Mouse (Mus musculus) adipocyte (in vitro differentiated cells): ENCODE data around the gene Rbm42.
A peak's percentile ranks its signal among the peaks of the same experiment; 100 is the strongest.

ENCODE experiments used
- DNase-seq: peaks from one replicate; pipeline ENCODE4 v3.0.0-alpha.2; 2016; ENCODE audit warnings: low spot score

Gene Rbm42

GRCm38 (mm10) chr7:30615049-30615760, 34.9 kb downstream of the Rbm42 start:
- peak; percentile 60 for DNase-seq

GRCm38 (mm10) chr7:30614454-30614853, 35.7 kb downstream of the Rbm42 start:
- DNase-seq = peak; percentile 56

DNA sequence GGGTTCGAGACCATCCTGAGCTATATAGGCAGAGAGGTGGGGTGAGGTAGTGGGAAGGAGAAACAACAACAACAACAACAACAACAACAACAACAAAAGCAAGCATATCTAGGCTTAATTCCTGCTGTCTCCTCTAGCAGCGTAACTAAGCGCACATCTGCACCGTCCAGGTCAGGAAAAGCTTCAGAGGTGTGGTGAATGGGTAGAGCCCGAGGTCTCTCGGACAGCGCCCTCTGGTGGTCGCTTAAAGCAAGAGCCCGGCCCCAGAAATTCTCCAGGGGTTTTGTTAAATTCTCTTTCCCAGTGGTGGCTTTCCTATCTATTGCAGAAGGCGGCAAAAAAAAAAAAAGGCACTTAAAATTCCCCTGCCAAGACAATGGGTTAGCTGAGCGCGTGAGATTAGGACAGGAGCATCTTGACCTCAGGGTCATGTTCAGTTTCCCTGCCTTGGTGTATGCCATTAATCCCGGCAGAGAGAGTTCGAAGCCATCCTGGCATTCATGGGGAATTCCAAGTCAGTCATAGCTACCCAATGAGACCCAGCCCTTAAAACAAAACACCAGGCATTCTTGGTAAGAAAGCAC, 36.5 kb downstream of the Rbm42 start:
- DNase-seq = peak; percentile 36

- DNase-seq = no peak
These were observed 37.3 kb downstream of the Rbm42 start, which contains the start of gene Upk1a for GRCm38 (mm10) chr7:30612654-30613402. Upk1a (minus strand) TSS chr7:30612847.

DNA sequence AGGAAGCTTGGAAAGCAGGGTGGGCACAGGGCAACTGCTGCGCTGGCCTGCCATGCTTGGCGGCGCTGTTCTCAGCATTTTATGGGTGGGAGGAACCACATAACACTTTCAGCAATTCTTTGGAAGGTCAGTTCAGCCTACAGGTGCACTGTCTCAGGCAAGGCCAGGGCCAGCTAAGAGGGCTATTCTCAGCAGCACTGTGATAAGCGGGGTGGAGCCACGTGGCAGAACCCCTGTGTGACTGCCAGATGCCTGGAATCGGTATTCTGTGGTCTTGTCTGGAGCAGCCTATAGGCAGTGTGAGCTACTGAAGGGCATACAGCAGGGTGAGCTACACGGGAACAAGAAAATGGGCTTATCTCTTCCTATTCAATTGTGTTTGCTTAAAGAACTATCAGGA, 40.1 kb downstream of the Rbm42 start:
- no peak for DNase-seq

GRCm38 (mm10) chr7:30608476-30608875, 41.6 kb downstream of the Rbm42 start:
- DNase-seq = no peak

DNA sequence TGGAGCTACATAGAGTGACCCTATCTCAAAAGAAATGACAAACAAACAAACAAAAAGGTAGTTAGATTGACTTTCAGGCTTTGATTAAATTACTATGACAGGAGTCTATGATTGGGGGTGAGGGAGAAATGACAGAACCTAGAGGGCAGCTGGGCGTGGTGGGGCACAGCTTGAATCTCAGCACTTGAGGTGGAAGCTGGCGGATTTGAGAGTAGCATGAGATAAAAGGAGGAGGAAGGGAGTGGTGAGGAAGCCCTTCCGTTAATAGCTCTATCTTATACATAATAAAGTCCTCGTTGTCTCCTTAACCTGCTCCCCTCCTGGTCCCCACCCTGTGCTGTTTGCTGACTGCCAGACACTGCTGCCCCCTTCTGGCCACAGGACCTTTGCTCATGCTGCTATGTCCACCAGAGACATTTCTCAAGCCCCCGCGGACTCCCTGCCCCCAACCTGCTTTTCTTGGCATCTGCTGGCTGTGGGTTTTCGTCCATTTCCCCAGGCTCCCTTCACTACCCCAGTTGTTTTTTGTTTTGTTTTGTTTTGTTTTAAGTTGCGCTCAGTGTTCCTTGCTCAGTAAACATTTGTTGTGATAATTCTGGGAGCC, 42.3 kb downstream of the Rbm42 start:
- DNase-seq = no peak

DNA sequence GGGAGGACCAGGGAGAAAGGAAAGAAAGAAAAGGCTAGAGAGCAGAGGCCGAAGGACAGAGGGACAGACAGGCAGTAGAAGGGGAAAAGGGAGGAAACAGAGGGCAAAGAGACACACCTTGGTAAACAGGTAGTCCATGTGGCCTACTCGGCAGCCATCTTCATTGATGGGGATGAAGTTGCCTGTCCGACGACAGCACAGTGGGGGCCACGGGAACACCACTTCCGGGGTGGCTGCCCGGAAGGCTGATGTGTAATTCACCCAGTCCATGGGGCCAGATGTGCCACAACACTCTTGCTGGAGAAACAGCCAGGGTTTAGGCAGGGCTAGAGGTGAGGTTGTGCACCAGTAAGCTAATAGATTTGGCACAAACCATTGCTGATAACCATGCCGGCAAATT, 45.2 kb downstream of the Rbm42 start:
- DNase-seq = no peak

GRCm38 (mm10) chr7:30604424-30604823, 45.7 kb downstream of the Rbm42 start:
- no peak for DNase-seq

- DNase-seq = no peak
These were observed 47.5 kb downstream of the Rbm42 start for GRCm38 (mm10) chr7:30602583-30602982.

GRCm38 (mm10) chr7:30600651-30601050, 49.5 kb downstream of the Rbm42 start:
- no peak for DNase-seq

GRCm38 (mm10) chr7:30599933-30600353, 50.2 kb downstream of the Rbm42 start:
- DNase-seq = no peak

- DNase-seq = no peak
These were observed 51.3 kb downstream of the Rbm42 start, which contains the start of gene Zbtb32 for GRCm38 (mm10) chr7:30598786-30599185. Zbtb32 (minus strand) TSS chr7:30598909.

DNA sequence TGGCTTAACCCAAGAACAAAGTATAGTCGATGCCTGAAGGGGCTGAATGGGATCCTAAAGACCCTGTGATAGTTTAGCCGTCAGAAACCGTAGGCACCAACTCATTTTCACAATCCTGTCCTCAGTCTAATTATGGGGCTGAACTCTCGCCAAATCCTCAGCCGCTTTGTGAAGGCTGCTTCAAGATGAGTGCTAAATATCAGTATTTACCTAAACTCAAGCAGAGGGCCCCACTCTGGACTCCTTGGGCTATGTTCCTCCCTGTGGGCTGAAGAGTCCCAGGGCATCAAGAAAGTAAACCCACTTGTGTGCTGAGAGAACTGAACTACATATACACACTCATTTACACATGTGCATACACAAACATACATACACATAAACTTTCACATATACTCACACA, 53.3 kb downstream of the Rbm42 start:
- DNase-seq = no peak

GRCm38 (mm10) chr7:30596093-30596492, 54.0 kb downstream of the Rbm42 start:
- no peak for DNase-seq

DNA sequence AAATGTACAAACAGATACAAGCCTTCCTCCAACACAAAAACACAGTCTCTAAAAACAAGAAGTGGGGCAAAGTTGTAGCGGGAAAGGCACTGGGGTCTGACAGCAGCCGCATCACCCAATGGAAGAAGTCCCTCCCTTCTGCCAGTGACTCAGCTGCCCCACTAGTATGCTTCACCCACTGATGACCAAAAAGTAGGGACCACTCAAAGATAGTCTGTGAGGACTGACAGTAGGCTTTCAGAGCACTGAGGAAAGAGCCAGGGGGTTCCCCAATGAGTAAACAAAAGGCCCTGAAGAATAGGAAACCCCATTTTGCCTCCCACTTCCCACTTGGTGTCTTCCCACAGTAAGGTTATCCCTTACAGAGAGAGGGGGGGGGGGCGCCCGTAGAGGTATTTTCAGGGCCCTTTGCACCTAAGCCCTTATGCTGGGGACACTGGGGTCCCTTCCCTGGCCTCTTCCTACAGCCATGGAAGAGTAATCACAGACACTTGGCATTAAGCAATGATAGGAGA, 55.5 kb downstream of the Rbm42 start:
- DNase-seq = no peak

- DNase-seq = no peak
These were observed 56.3 kb downstream of the Rbm42 start for GRCm38 (mm10) chr7:30593579-30594509.

GRCm38 (mm10) chr7:30592772-30593423, 57.2 kb downstream of the Rbm42 start:
- no peak for DNase-seq

DNA sequence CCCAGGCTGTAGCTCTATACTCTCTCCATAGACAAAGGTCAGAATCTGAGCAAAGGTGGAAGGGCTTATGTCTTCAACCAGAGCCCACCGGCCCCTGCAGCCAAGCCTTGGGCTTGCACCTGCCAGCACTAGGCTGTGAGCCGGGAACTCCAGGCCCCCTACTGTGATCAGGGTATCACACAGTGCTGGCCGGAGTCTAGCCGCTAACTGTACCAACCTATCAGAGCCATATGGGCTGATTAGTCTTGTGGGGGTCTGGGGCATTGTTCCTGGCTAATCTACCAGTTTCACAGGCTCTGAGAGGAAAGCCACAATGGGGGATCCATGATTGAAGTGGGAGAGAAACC, 58.5 kb downstream of the Rbm42 start:
- no peak for DNase-seq
